Mouse (Mus musculus): ENCODE results near the gene Rpl31. TPM values are rescaled to one million over a fixed set of nuclear protein-coding genes. Genes with fewer than 3 reads are reported as not detected.

The Rpl31 gene
- 170 TPM for polyA plus RNA-seq (2014; fragmentation: Illumina TruSeq; extraction: RNeasy Lipid Tissue Mini Kit (QIAGEN cat#74804); ENCODE audit: low read depth, low replicate concordance)

DNA sequence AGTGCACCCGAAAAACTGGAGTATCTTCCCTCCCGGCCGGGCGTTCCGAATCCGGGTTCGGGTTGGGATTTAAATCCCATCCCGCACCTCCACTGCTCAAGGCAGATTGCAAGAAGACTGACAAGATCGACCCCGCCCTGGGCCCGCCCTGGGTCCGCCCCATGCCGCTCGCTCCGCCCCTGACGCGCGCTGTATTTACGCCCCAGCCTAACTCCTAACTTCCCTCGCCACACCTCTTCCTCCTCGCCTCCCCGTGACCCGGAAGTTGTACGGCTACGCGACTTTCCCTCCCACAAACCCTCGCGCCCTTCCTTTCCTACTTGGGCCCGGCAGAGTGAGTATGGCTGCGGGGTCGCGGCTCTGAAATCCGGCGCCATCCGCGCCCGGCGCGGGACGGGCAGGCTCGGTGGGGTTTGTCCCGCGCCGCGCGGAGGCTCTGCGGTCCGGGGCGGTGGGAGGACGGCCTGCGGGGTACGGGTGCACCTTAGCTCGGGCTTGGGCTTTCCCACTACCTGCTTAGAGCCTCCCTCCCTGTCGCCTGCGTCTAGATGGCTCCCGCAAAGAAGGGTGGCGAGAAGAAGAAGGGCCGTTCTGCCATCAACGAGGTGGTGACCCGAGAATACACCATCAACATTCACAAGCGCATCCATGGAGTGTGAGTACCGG is at the start of gene Rpl31:
TSS of gene Rpl31 (plus strand) at position 242 of the 666 bp plus-strand sequence.

Other genes with a start within 250 kb of the Rpl31 start
- gene Npas2, start 174.1 kb upstream of the Rpl31 start, polyA plus RNA-seq (2014; fragmentation: Illumina TruSeq; extraction: RNeasy Lipid Tissue Mini Kit (QIAGEN cat#74804); ENCODE audit: low read depth, low replicate concordance): 5.1 TPM
- gene Tbc1d8, start 110.9 kb downstream of the Rpl31 start, polyA plus RNA-seq (2014; fragmentation: Illumina TruSeq; extraction: RNeasy Lipid Tissue Mini Kit (QIAGEN cat#74804); ENCODE audit: low read depth, low replicate concordance): 9.9 TPM
- 58.8 TPM for gene Cnot11, start 167.2 kb downstream of the Rpl31 start, polyA plus RNA-seq (2014; fragmentation: Illumina TruSeq; extraction: RNeasy Lipid Tissue Mini Kit (QIAGEN cat#74804); ENCODE audit: low read depth, low replicate concordance)
- 74.6 TPM for gene Rnf149, start 209.6 kb downstream of the Rpl31 start, polyA plus RNA-seq (2014; fragmentation: Illumina TruSeq; extraction: RNeasy Lipid Tissue Mini Kit (QIAGEN cat#74804); ENCODE audit: low read depth, low replicate concordance)

Data from adrenal gland, adult 10 weeks (tissue).